Mouse (Mus musculus) small intestine, adult 2 months (tissue): ENCODE data around the gene Gskip. TPM values are rescaled to one million over a fixed set of nuclear protein-coding genes. Genes with fewer than 3 reads are reported as not detected.
A peak's percentile ranks its signal among the peaks of the same experiment; 100 is the strongest.

Experiments
- H3K27ac ChIP-seq: fragments of 200-500 bp; 2 replicates; pipeline ENCODE4 v1.5.1; 2012; ENCODE audit warnings: low read depth, low read length, control low read depth, inconsistent platforms; ENCODE audit not compliant: insufficient read depth
- H3K27me3 ChIP-seq: fragments of 200-500 bp; 2 replicates; pipeline ENCODE4 v1.6.1; 2012; ENCODE audit warnings: mild to moderate bottlenecking, moderate library complexity, low read length, inconsistent platforms; ENCODE audit not compliant: control insufficient read depth, insufficient read depth
- H3K36me3 ChIP-seq: fragments of 200-500 bp; 2 replicates; pipeline ENCODE4 v1.6.1; 2012; ENCODE audit warnings: mild to moderate bottlenecking, low read length, control low read depth, inconsistent platforms; ENCODE audit not compliant: control insufficient read depth, insufficient read depth
- H3K4me1 ChIP-seq: fragments of 200-500 bp; 2 replicates; pipeline ENCODE4 v1.6.1; 2012; ENCODE audit warnings: low read length, inconsistent platforms, mixed read lengths; ENCODE audit not compliant: control insufficient read depth, insufficient read depth, insufficient read length
- H3K4me3 ChIP-seq: fragments of 200-500 bp; 2 replicates; pipeline ENCODE4 v1.5.1; 2012; ENCODE audit warnings: low read depth, mild to moderate bottlenecking, control low read depth, inconsistent platforms, low read length, moderate library complexity
- CTCF ChIP-seq: fragments of 200-500 bp; IDR thresholded peaks from 2 replicates; pipeline ENCODE4 v1.5.1; 2012; ENCODE audit warnings: low read depth, mild to moderate bottlenecking, control low read depth, inconsistent platforms, low read length, moderate library complexity, mixed read lengths; ENCODE audit not compliant: insufficient replicate concordance, insufficient read length; ENCODE audit errors: extremely low read depth
- POLR2A ChIP-seq: fragments of 200-500 bp; IDR thresholded peaks from 2 replicates; pipeline ENCODE4 v1.6.1; 2012; ENCODE audit warnings: low read depth, mild to moderate bottlenecking, control low read depth, inconsistent platforms, low read length, moderate library complexity
- WGBS: fragments of 180-500 bp; shearing (Covaris S2); methylation state at CpG from one replicate; pipeline ENCODE4 v1.1.7; 2018; 5-methylcytosine and 5-hydroxymethylcytosine counted together
- polyA plus RNA-seq: library from polyadenylated mRNA; depleted of rRNA; stranded (reverse); fragments of >200 nt; gene quantifications from 2 replicates; pipeline ENCODE4 v1.2.3, GENCODE M21; 2012; rRNA removed

Gene Gskip
- 5.0 and 11.4 TPM in 2 replicates for polyA plus RNA-seq

DNA sequence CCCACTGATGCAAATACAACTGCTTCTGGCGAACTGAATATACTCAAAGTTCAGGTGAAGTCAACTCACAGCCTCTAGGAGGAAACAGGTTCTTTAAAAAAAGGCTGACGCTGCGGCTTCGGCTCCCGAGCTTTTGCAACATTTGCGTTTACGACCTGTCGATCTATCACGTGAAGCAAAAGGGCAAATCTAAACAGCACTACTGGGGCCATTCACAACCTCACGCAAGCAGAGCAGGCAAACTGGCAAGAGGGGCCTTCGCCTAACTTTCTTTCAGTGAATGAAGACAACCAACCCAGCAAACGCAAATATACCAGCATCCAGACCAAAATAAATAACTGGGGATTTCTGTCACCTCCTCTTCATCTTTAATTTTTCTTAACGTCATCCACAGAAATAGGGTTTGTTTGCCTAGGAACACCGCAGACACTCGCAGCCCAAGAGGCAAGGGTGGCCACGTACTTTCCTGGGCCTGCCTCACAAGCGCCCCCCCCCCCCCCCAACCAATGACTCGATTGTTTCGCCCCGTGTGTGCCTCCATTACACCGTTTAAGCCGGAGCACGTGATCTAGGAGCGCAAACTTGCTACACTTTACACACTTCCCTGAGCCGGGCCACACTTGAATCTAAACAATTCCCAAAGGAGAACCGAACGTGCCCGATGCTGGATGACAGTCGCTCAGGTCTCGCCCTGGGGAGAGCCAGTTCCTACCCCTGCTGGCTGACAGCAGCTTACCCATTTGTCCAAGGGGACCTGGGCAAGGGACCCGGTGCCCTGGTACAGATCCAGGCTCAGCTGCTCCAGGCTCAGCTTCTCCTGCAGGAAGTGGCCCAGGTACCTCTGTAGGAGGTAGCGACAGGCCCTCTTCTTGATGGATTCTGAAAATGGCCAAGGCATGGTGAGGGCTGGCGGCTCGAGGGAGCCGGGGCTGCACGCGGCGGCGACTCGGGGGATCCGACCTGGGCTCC, at the start of gene Gskip:
Gene Gskip (plus strand): TSS at position 897 of the 969 bp plus-strand sequence.
- Histone ChIP-seq H3K27me3 (no peaks in the 10 kb centered on the region), H3K36me3 (no peaks in the 10 kb centered on the region), H3K4me1 (peaks cover 5% of the 10 kb centered on the region), H3K27ac (peak within 1 kb of the TSS; percentile 77), H3K4me3 (peak within 1 kb of the TSS; percentile 90)
- WGBS = under 1% methylated on average over 41 of the region's 41 CpGs
- TF ChIP-seq POLR2A (peak; percentile 43; the same call in 1 of the 2 replicates), CTCF (no peak)

DNA sequence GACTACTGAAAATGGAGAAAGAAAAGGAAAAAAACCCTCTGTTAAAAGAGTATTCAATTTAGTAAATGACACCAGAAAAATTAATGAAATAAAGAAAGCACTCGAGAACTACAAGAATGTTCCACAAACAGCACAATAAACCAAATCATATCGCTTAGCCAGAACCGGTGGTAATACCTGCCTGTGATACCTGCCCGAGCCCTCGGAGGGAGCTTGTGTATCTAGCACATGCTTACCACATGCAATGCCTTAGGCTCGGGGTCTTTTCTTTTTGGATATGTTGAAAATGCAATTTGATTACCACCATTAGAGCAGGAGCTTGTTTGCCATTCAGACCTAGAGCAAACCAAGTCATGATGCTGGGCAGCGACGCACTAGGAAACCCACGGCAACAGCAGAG, 48.1 kb upstream of the Gskip start:
- 90% methylated on average over 9 of the region's 9 CpGs for WGBS
- H3K4me1 ChIP-seq = peaks cover 2% of the 10 kb centered on the region; the same call in 1 of the 2 replicates
- H3K4me3 ChIP-seq = no peak overlapping the region
- TF ChIP-seq CTCF (no peak), POLR2A (no peak)
- H3K27ac ChIP-seq = no peak overlapping the region
- H3K27me3 ChIP-seq = no peaks in the 10 kb centered on the region
- peaks cover 74% of the 10 kb centered on the region for H3K36me3 ChIP-seq

DNA sequence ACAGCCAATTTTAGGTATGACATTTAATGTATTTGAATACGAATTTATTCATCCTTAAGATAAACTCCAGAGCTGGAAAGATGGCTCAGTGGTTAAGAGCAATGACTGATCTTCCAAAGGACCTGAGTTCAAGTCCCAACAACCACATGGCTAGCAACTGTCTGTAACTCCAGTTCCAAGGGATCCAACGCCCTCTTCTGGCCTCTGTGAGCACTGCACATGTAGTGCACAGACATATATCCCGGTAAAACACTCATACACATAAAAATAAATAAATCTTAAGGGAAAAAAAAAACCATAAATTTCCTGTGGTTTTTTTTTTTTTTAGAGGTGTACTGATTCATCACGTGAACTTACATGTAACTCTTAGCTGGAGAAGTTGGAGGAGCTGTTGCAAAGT, 47.1 kb upstream of the Gskip start:
- Histone ChIP-seq H3K4me1 (peaks cover 2% of the 10 kb centered on the region; the same call in 1 of the 2 replicates), H3K36me3 (peaks cover 79% of the 10 kb centered on the region), H3K27ac (no peak overlapping the region), H3K27me3 (no peaks in the 10 kb centered on the region), H3K4me3 (no peak overlapping the region)
- TF ChIP-seq POLR2A (no peak), CTCF (peak; percentile 9; the same call in 1 of the 2 replicates)
- 78% methylated on average over 4 of the region's 4 CpGs for WGBS

DNA sequence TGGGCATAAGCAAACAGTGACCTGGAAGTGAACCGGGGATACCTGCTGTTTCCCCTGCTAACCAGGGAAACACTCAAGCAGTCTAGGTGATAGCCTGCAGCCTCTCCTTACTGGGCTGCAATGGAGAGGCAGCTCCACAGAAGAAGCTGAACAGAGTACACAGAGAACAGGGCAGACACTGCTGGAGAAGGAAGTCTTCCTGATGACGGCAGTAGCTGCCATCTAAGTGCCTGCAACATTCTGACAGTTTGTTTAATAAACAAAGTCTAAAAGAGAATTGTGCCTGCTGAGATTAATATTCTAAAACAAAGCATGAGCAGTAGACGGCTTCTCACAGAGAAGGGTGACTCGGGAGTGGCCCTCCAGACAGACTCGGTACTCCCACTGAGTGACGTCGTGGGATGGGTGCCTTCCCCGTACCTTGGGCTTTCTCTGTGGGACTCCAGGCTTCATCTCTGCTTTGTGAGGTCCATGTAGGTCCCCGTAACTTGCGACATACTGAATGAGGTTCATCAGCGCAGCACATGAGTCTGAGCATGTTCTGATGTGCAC, 41.8 kb upstream of the Gskip start:
- Histone ChIP-seq H3K36me3 (peaks cover 87% of the 10 kb centered on the region), H3K4me3 (no peak overlapping the region), H3K4me1 (no peaks in the 10 kb centered on the region), H3K27me3 (no peaks in the 10 kb centered on the region), H3K27ac (no peak overlapping the region)
- TF ChIP-seq POLR2A (no peak), CTCF (no peak)
- WGBS = 87% methylated on average over 11 of the region's 11 CpGs

DNA sequence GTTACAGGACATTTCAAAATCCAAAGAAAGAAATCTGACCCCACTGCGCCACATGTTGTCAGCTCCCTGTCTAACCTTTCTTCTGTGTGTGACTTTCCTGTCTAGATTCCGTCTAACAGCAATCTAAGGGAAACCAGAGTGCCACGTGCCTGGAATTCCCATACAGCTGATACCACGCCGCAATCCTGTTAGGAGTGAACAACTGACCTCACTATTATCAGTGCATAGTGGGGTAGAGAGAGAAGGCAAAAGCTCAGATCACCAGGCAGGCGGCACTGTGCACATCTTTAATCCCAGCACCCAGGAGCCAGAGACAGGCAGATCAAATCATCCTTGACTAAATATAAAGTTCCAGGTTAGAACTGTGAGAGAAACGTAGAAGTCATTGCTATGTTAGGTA, 28.8 kb upstream of the Gskip start:
- Histone ChIP-seq H3K27ac (no peak overlapping the region), H3K4me3 (no peak overlapping the region), H3K27me3 (no peaks in the 10 kb centered on the region), H3K36me3 (peaks cover 73% of the 10 kb centered on the region), H3K4me1 (no peaks in the 10 kb centered on the region)
- no peak for TF ChIP-seq CTCF
- TF ChIP-seq POLR2A = no peak
- WGBS = 96% methylated on average over 7 of the region's 7 CpGs

DNA sequence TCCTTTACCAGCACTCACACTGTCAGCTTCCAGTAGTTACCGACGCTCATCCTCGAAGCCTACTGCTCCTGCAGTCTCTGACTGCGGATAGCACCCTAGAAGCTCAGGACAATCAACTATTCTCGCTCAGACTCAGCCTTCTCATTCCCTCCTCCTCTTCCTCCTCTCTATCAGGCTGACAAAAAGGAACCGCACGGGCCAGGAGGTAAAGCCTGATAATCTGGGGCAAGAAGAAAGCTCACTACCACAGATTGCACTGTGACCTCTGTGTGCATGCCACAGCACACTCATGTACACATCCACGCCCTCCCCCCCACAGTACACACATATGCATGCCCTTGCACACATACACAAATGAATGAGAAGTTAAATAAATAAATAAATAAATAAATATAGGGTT, 8.4 kb upstream of the Gskip start:
- no peaks in the 10 kb centered on the region for H3K4me1 ChIP-seq
- WGBS = 94% methylated on average over 8 of the region's 8 CpGs
- H3K4me3 ChIP-seq = no peak overlapping the region
- H3K27me3 ChIP-seq = no peaks in the 10 kb centered on the region
- H3K36me3 ChIP-seq = peaks cover 32% of the 10 kb centered on the region
- TF ChIP-seq POLR2A = no peak
- no peak for TF ChIP-seq CTCF
- H3K27ac ChIP-seq = no peak overlapping the region

DNA sequence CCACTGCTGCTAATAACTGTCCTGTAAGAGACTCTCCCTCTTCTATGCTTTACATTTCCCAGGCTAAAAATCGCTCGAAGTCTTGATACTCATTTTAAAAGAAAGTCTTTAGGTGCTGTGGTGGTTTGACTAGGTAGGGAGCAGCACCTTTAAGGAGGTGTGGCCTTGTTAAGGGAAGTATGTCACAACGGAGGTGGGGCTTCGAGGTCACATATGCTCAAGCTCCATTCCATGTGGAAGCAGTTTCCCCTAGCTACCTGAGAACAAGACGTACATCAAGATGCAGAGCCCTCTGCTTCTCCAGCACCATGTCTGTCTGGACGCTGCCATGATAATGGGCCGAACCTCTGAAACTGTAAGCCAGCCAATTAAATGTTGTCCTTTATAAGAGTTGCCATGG, 6.4 kb upstream of the Gskip start:
- Histone ChIP-seq H3K36me3 (peaks cover 23% of the 10 kb centered on the region), H3K27ac (no peak overlapping the region), H3K4me1 (peaks cover 2% of the 10 kb centered on the region; the same call in 1 of the 2 replicates), H3K27me3 (no peaks in the 10 kb centered on the region), H3K4me3 (no peak overlapping the region)
- TF ChIP-seq CTCF (no peak), POLR2A (no peak)
- 92% methylated on average over 7 of the region's 7 CpGs for WGBS
